Mouse (Mus musculus) limb, embryonic 10.5 days (tissue): ENCODE data around the gene Tnfrsf1a. TPM values are rescaled to one million over a fixed set of nuclear protein-coding genes. Genes with fewer than 3 reads are reported as not detected.

Experiments used
- DNase-seq: peaks from one replicate; pipeline ENCODE4 v3.0.0-alpha.2; 2017; ENCODE audit warnings: low spot score
- H3K27ac ChIP-seq: fragments of 300-500 bp; sonication (generic); 2 replicates; pipeline ENCODE4 v1.5.1; 2016; ENCODE audit warnings: mild to moderate bottlenecking
- H3K27me3 ChIP-seq: fragments of 300-500 bp; sonication (generic); 2 replicates; pipeline ENCODE4 v1.6.1; 2016; ENCODE audit warnings: low read depth, mild to moderate bottlenecking; ENCODE audit not compliant: poor library complexity, severe bottlenecking
- H3K36me3 ChIP-seq: fragments of 300-500 bp; sonication (generic); 2 replicates; pipeline ENCODE4 v1.6.1; 2016; ENCODE audit warnings: mild to moderate bottlenecking, moderate library complexity
- H3K4me1 ChIP-seq: fragments of 300-500 bp; sonication (generic); 2 replicates; pipeline ENCODE4 v1.6.1; 2016
- H3K4me3 ChIP-seq: fragments of 300-500 bp; sonication (generic); 2 replicates; pipeline ENCODE4 v1.5.1; 2016; ENCODE audit warnings: mild to moderate bottlenecking, moderate library complexity
- H3K9me3 ChIP-seq: fragments of 300-500 bp; sonication (generic); replicated peaks from 2 replicates; pipeline ENCODE4 v1.6.1; 2016; ENCODE audit warnings: mild to moderate bottlenecking
- WGBS: fragments of 180-500 bp; shearing (Covaris S2); methylation state at CpG from one replicate; pipeline ENCODE4 v1.1.7; 2016; 5-methylcytosine and 5-hydroxymethylcytosine counted together
- polyA plus RNA-seq: library from polyadenylated mRNA; unstranded; fragments of >200 nt; fragmentation: Nextera tagmentation; extraction: Ambion mirVana; gene quantifications from 2 replicates; pipeline ENCODE4 v1.2.1, GENCODE M21; 2016

The Tnfrsf1a gene
- polyA plus RNA-seq, 1 experiment from 2014 or later: 41.8 TPM

- Histone ChIP-seq H3K36me3 (peaks cover 2% of the 10 kb centered on the region; the same call in 1 of the 2 replicates), H3K27ac (no peak overlapping the region), H3K4me3 (peak overlapping the region; percentile 67), H3K4me1 (peaks cover 82% of the 10 kb centered on the region), H3K9me3 (no peaks in the 10 kb centered on the region), H3K27me3 (no peaks in the 10 kb centered on the region)
- DNase-seq: no peak
- WGBS: 69% methylated on average over 8 of the region's 8 CpGs
Measured at GRCm38 (mm10) chr6:125351368-125352045, 2.3 kb downstream of the Tnfrsf1a start.

- Histone ChIP-seq H3K4me1 (peaks cover 85% of the 10 kb centered on the region), H3K9me3 (no peaks in the 10 kb centered on the region), H3K36me3 (peaks cover 5% of the 10 kb centered on the region), H3K4me3 (no peak overlapping the region), H3K27ac (no peak overlapping the region), H3K27me3 (no peaks in the 10 kb centered on the region)
- 59% methylated on average over 5 of the region's 5 CpGs for WGBS
- no peak for DNase-seq
Measured at GRCm38 (mm10) chr6:125352046-125352384, 2.9 kb downstream of the Tnfrsf1a start.

GRCm38 (mm10) chr6:125352811-125353210 is 3.6 kb downstream of the Tnfrsf1a start:
- H3K9me3 ChIP-seq: no peaks in the 10 kb centered on the region
- H3K4me3 ChIP-seq: no peak overlapping the region
- WGBS: 50% methylated on average over 4 of the region's 4 CpGs
- peaks cover 85% of the 10 kb centered on the region for H3K4me1 ChIP-seq
- H3K27me3 ChIP-seq: no peaks in the 10 kb centered on the region
- H3K27ac ChIP-seq: no peak overlapping the region
- no peak for DNase-seq
- H3K36me3 ChIP-seq: peaks cover 13% of the 10 kb centered on the region

GRCm38 (mm10) chr6:125353221-125353620 is 4.1 kb downstream of the Tnfrsf1a start:
- 76% methylated on average over 11 of the region's 11 CpGs for WGBS
- DNase-seq: no peak
- peaks cover 17% of the 10 kb centered on the region for H3K36me3 ChIP-seq
- H3K4me1 ChIP-seq: peaks cover 83% of the 10 kb centered on the region
- no peak overlapping the region for H3K4me3 ChIP-seq
- H3K27ac ChIP-seq: no peak overlapping the region
- H3K27me3 ChIP-seq: no peaks in the 10 kb centered on the region
- H3K9me3 ChIP-seq: no peaks in the 10 kb centered on the region

GRCm38 (mm10) chr6:125353655-125354054 is 4.5 kb downstream of the Tnfrsf1a start:
- Histone ChIP-seq H3K36me3 (peaks cover 22% of the 10 kb centered on the region), H3K9me3 (no peaks in the 10 kb centered on the region), H3K27me3 (no peaks in the 10 kb centered on the region), H3K4me3 (no peak overlapping the region), H3K27ac (0 out of 2 replicates have a peak overlapping the region, but pooled peaks have one; percentile 73), H3K4me1 (peaks cover 78% of the 10 kb centered on the region)
- DNase-seq: no peak
- WGBS: 77% methylated on average over 4 of the region's 4 CpGs

GRCm38 (mm10) chr6:125354352-125355151 is 5.4 kb downstream of the Tnfrsf1a start:
- Histone ChIP-seq H3K4me3 (peak overlapping the region; percentile 42), H3K27ac (peak overlapping the region; percentile 73), H3K4me1 (peaks cover 70% of the 10 kb centered on the region), H3K36me3 (peaks cover 31% of the 10 kb centered on the region), H3K9me3 (no peaks in the 10 kb centered on the region), H3K27me3 (no peaks in the 10 kb centered on the region)
- DNase-seq: no peak
- WGBS: 6% methylated on average over 14 of the region's 14 CpGs

GRCm38 (mm10) chr6:125355197-125355741 is 6.1 kb downstream of the Tnfrsf1a start:
- peaks cover 38% of the 10 kb centered on the region for H3K36me3 ChIP-seq
- H3K27me3 ChIP-seq: peaks cover 4% of the 10 kb centered on the region; the same call in 1 of the 2 replicates
- DNase-seq: no peak
- H3K4me1 ChIP-seq: peaks cover 68% of the 10 kb centered on the region
- peak overlapping the region; percentile 42 for H3K4me3 ChIP-seq
- H3K9me3 ChIP-seq: no peaks in the 10 kb centered on the region
- H3K27ac ChIP-seq: peak overlapping the region; percentile 73
- 2% methylated on average over 10 of the region's 10 CpGs for WGBS

GRCm38 (mm10) chr6:125356264-125356663 is 7.1 kb downstream of the Tnfrsf1a start:
- Histone ChIP-seq H3K36me3 (peaks cover 48% of the 10 kb centered on the region), H3K4me3 (no peak overlapping the region), H3K9me3 (no peaks in the 10 kb centered on the region), H3K4me1 (peaks cover 60% of the 10 kb centered on the region), H3K27me3 (peaks cover 14% of the 10 kb centered on the region), H3K27ac (no peak overlapping the region)
- no peak for DNase-seq
- 23% methylated on average over 8 of the region's 8 CpGs for WGBS

GRCm38 (mm10) chr6:125357334-125357733 is 8.2 kb downstream of the Tnfrsf1a start:
- no peak for DNase-seq
- WGBS: 90% methylated on average over 15 of the region's 15 CpGs
- Histone ChIP-seq H3K27ac (no peak overlapping the region), H3K4me3 (no peak overlapping the region), H3K27me3 (peaks cover 25% of the 10 kb centered on the region), H3K4me1 (peaks cover 57% of the 10 kb centered on the region), H3K36me3 (peaks cover 57% of the 10 kb centered on the region), H3K9me3 (no peaks in the 10 kb centered on the region)

- Histone ChIP-seq H3K4me1 (peaks cover 52% of the 10 kb centered on the region), H3K27ac (no peak overlapping the region), H3K9me3 (no peaks in the 10 kb centered on the region), H3K4me3 (no peak overlapping the region), H3K27me3 (peaks cover 51% of the 10 kb centered on the region), H3K36me3 (peaks cover 60% of the 10 kb centered on the region)
- DNase-seq: no peak
- 53% methylated on average over 9 of the region's 9 CpGs for WGBS
Measured at GRCm38 (mm10) chr6:125359999-125360398, 10.8 kb downstream of the Tnfrsf1a start.

GRCm38 (mm10) chr6:125360846-125361245 is 11.7 kb downstream of the Tnfrsf1a start:
- DNase-seq: no peak
- Histone ChIP-seq H3K9me3 (no peaks in the 10 kb centered on the region), H3K4me1 (peaks cover 44% of the 10 kb centered on the region), H3K36me3 (peaks cover 60% of the 10 kb centered on the region), H3K27ac (no peak overlapping the region), H3K27me3 (peaks cover 55% of the 10 kb centered on the region), H3K4me3 (no peak overlapping the region)
- WGBS: 48% methylated on average over 9 of the region's 9 CpGs

- Histone ChIP-seq H3K36me3 (peaks cover 59% of the 10 kb centered on the region), H3K27ac (no peak overlapping the region), H3K27me3 (peaks cover 55% of the 10 kb centered on the region), H3K4me1 (peaks cover 35% of the 10 kb centered on the region), H3K4me3 (no peak overlapping the region), H3K9me3 (no peaks in the 10 kb centered on the region)
- no peak for DNase-seq
- WGBS: 35% methylated on average over 38 of the region's 38 CpGs
Measured at GRCm38 (mm10) chr6:125361467-125362291, 12.5 kb downstream of the Tnfrsf1a start.
